Mouse (Mus musculus): ENCODE measurements around the gene Etfrf1.
A peak's percentile ranks its signal among the peaks of the same experiment; 100 is the strongest.

Gene Etfrf1

GRCm38 (mm10) chr6:145226296-145226695, 15.4 kb downstream of the Etfrf1 start:
- no peak for DNase-seq (ENCODE audit: low read depth, low spot score)

- DNase-seq (ENCODE audit: low read depth, low spot score), result no peak
These were observed 23.5 kb downstream of the Etfrf1 start for GRCm38 (mm10) chr6:145234391-145234790.

- DNase-seq (ENCODE audit: low read depth, low spot score), result peak; percentile 13
These were observed 24.4 kb downstream of the Etfrf1 start for GRCm38 (mm10) chr6:145235367-145235766.

- DNase-seq (ENCODE audit: low read depth, low spot score), result no peak
These were observed 26.2 kb downstream of the Etfrf1 start for GRCm38 (mm10) chr6:145237148-145237547.

- DNase-seq (ENCODE audit: low read depth, low spot score), result no peak
These were observed 29.4 kb downstream of the Etfrf1 start for GRCm38 (mm10) chr6:145240285-145240684.

- DNase-seq (ENCODE audit: low read depth, low spot score), result peak; percentile 72
These were observed 31.6 kb downstream of the Etfrf1 start for GRCm38 (mm10) chr6:145242521-145242920.

- no peak for DNase-seq (ENCODE audit: low read depth, low spot score)
These were observed 35.9 kb downstream of the Etfrf1 start for GRCm38 (mm10) chr6:145246841-145247240.

- DNase-seq (ENCODE audit: low read depth, low spot score), result no peak
These were observed 37.0 kb downstream of the Etfrf1 start for GRCm38 (mm10) chr6:145247886-145248285.

GRCm38 (mm10) chr6:145249291-145250184, 38.6 kb downstream of the Etfrf1 start:
- peak; percentile 86 for DNase-seq (ENCODE audit: low read depth, low spot score)

GRCm38 (mm10) chr6:145250185-145250791, 39.4 kb downstream of the Etfrf1 start, which contains the start of gene Kras:
Kras (minus strand) TSS chr6:145250239.
- DNase-seq (ENCODE audit: low read depth, low spot score), result peak; percentile 96

- no peak for DNase-seq (ENCODE audit: low read depth, low spot score)
These were observed 39.9 kb downstream of the Etfrf1 start for GRCm38 (mm10) chr6:145250820-145251219.

- DNase-seq (ENCODE audit: low read depth, low spot score), result no peak
These were observed 45.2 kb downstream of the Etfrf1 start for GRCm38 (mm10) chr6:145255952-145256700.

- no peak for DNase-seq (ENCODE audit: low read depth, low spot score)
These were observed 45.8 kb downstream of the Etfrf1 start for GRCm38 (mm10) chr6:145256701-145257073.

GRCm38 (mm10) chr6:145262314-145262713, 51.4 kb downstream of the Etfrf1 start:
- DNase-seq (ENCODE audit: low read depth, low spot score), result no peak

All from CD4-positive, CD25-positive, alpha-beta regulatory T cell, adult 2 months (primary cell).